Mouse (Mus musculus): ENCODE measurements around the gene Vmn1r223. TPM values are rescaled to one million over a fixed set of nuclear protein-coding genes. Genes with fewer than 3 reads are reported as not detected.

The Vmn1r223 gene
- not detected in 2 replicates for polyA plus RNA-seq (2015; fragmentation: Nextera tagmentation; extraction: Ambion mirVana)

DNA sequence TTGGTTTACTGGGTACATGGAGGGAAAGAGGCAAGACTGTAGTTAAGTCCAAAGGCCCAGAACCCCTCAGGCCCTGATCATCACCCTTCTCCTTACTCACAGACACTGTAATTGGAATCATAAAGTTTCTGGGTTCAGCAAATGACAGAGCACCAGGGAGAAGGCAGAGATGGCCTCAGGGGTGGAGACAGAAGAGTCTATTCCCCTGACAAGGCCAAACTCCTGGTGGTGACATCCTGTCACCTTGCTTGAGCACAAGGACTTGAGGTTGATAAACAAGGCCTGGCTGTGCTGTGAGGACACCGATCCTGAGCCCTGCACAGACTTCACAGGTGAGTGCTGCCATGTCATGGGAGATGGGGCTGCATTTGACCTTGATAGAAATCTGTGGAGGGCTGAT, at the start of gene Vmn1r223:
Vmn1r223 (plus strand) TSS at position 301 of the 400 bp plus-strand sequence.

DNA sequence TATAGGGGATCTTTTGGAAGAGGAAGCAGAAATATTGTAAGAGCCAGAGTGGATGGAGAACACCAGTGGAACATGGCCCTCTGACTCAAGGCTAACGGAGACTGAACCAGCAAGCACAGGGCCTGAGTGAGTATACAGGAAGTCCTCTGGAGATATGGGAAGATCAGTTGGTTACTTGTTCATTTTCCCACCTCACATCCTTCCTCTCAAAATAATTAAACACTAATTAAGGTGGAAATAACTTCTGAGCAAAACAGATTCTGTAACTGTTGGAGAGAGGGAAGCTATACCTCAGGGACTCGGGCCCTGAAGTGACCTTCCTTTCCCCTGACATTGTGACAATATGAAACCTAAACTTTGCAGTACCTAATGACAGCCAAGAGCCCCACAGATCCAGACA, 33.1 kb upstream of the Vmn1r223 start, which contains the start of gene Vmn1r221:
Vmn1r221 (plus strand) TSS at position 301 of the 400 bp plus-strand sequence.

GRCm38 (mm10) chr13:23235847-23236246, 11.1 kb upstream of the Vmn1r223 start, which contains the start of gene Vmn1r222:
TSS of gene Vmn1r222 (minus strand) at chr13:23235947.

Other genes starting within 250 kb of the Vmn1r223 start
- not detected in 2 replicates for gene Vmn1r213, start 239.5 kb upstream of the Vmn1r223 start, polyA plus RNA-seq (2015; fragmentation: Nextera tagmentation; extraction: Ambion mirVana)
- gene Vmn1r214, start 216.7 kb upstream of the Vmn1r223 start, polyA plus RNA-seq (2015; fragmentation: Nextera tagmentation; extraction: Ambion mirVana), result not detected in 2 replicates
- not detected in 2 replicates for gene Vmn1r215, start 179.1 kb upstream of the Vmn1r223 start, polyA plus RNA-seq (2015; fragmentation: Nextera tagmentation; extraction: Ambion mirVana)
- not detected in 2 replicates for gene Vmn1r217, start 128.9 kb upstream of the Vmn1r223 start, polyA plus RNA-seq (2015; fragmentation: Nextera tagmentation; extraction: Ambion mirVana)
- gene Vmn1r218, start 114.0 kb upstream of the Vmn1r223 start, polyA plus RNA-seq (2015; fragmentation: Nextera tagmentation; extraction: Ambion mirVana), result not detected in 2 replicates
- gene Vmn1r219, start 87.8 kb upstream of the Vmn1r223 start, polyA plus RNA-seq (2015; fragmentation: Nextera tagmentation; extraction: Ambion mirVana), result not detected in 2 replicates
- gene Vmn1r220, start 59.2 kb upstream of the Vmn1r223 start, polyA plus RNA-seq (2015; fragmentation: Nextera tagmentation; extraction: Ambion mirVana), result not detected in 2 replicates
- not detected in 2 replicates for gene Vmn1r221, start 33.0 kb upstream of the Vmn1r223 start, polyA plus RNA-seq (2015; fragmentation: Nextera tagmentation; extraction: Ambion mirVana)
- not detected in 2 replicates for gene Vmn1r222, start 11.2 kb upstream of the Vmn1r223 start, polyA plus RNA-seq (2015; fragmentation: Nextera tagmentation; extraction: Ambion mirVana)
- gene Zfp322a, start 122.1 kb downstream of the Vmn1r223 start, polyA plus RNA-seq (2015; fragmentation: Nextera tagmentation; extraction: Ambion mirVana), result 18.7 and 18.8 TPM in 2 replicates
- gene Abt1, start 176.7 kb downstream of the Vmn1r223 start, polyA plus RNA-seq (2015; fragmentation: Nextera tagmentation; extraction: Ambion mirVana), result 8.7 and 9.1 TPM in 2 replicates
- gene Btn1a1, start 218.8 kb downstream of the Vmn1r223 start, polyA plus RNA-seq (2015; fragmentation: Nextera tagmentation; extraction: Ambion mirVana), result not detected in 2 replicates
- gene Btn2a2, start 241.7 kb downstream of the Vmn1r223 start, polyA plus RNA-seq (2015; fragmentation: Nextera tagmentation; extraction: Ambion mirVana), result 0.07 TPM in 1 of 2 replicates, not detected in the other

Data from skeletal muscle tissue, postnatal 0 days (tissue).